Mouse (Mus musculus) ES-E14 (cell line): ENCODE data around the gene Retsat. TPM values are rescaled to one million over a fixed set of nuclear protein-coding genes. Genes with fewer than 3 reads are reported as not detected.

ENCODE experiments used
- DNase-seq: peaks from one replicate; pipeline ENCODE4 v3.0.0-alpha.2; 2013; ENCODE audit warnings: low read depth, low spot score
- H3K27ac ChIP-seq: 2 replicates; pipeline ENCODE4 v1.5.1; 2012; ENCODE audit warnings: low read depth, mild to moderate bottlenecking, low read length, moderate library complexity, mixed read lengths; ENCODE audit not compliant: poor library complexity, insufficient read depth, severe bottlenecking
- H3K36me3 ChIP-seq: 2 replicates; pipeline ENCODE4 v1.6.1; 2012; ENCODE audit warnings: mild to moderate bottlenecking, low read length, moderate library complexity, mixed read lengths; ENCODE audit not compliant: control insufficient read depth, poor library complexity, insufficient read depth, severe bottlenecking
- H3K4me1 ChIP-seq, 2 experiments: fragments of 150-350 bp in 1 of 2; sonication (generic) in 1 of 2; 2 replicates each; pipeline ENCODE4 v1.6.1; 2012; ENCODE audit warnings: low read length in 2 of 2, mild to moderate bottlenecking in 1 of 2, mixed read lengths in 1 of 2; ENCODE audit not compliant: control insufficient read depth in 2 of 2, insufficient read depth in 2 of 2, poor library complexity in 1 of 2
- H3K4me3 ChIP-seq, 2 experiments: fragments of 150-350 bp in 1 of 2; sonication (generic) in 1 of 2; 2 replicates each; pipeline ENCODE4 v1.5.1; 2012; ENCODE audit warnings: low read length in 2 of 2, low read depth in 1 of 2, mild to moderate bottlenecking in 1 of 2, mixed read lengths in 1 of 2; ENCODE audit not compliant: insufficient read depth in 1 of 2, poor library complexity in 1 of 2, severe bottlenecking in 1 of 2
- H3K9ac ChIP-seq: 2 replicates; pipeline ENCODE4 v1.6.1; 2012; ENCODE audit warnings: low read depth, mild to moderate bottlenecking, low read length, mixed read lengths; ENCODE audit not compliant: poor library complexity, insufficient read depth, severe bottlenecking
- H3K9me3 ChIP-seq: fragments of 150-350 bp; sonication (generic); 2 replicates; pipeline ENCODE4 v1.6.1; 2012; ENCODE audit warnings: low read depth, mild to moderate bottlenecking, low read length; ENCODE audit not compliant: control insufficient read depth, insufficient read depth
- CHD2 ChIP-seq: IDR thresholded peaks from 2 replicates; pipeline ENCODE4 v1.6.1; 2014; ENCODE audit warnings: mild to moderate bottlenecking, low read depth, low read length, inconsistent platforms
- HCFC1 ChIP-seq: IDR thresholded peaks from 2 replicates; pipeline ENCODE4 v1.6.1; 2012; ENCODE audit warnings: low read length, inconsistent platforms, borderline replicate concordance; ENCODE audit not compliant: insufficient read depth
- MAFK ChIP-seq: IDR thresholded peaks from 2 replicates; pipeline ENCODE4 v1.6.1; 2014; ENCODE audit warnings: mild to moderate bottlenecking, low read depth, low read length, inconsistent platforms; ENCODE audit not compliant: insufficient read depth
- ZC3H11A ChIP-seq: IDR thresholded peaks from 2 replicates; pipeline ENCODE4 v1.6.1; 2012; ENCODE audit warnings: low read depth, mild to moderate bottlenecking, inconsistent platforms, low read length, borderline replicate concordance
- ZNF384 ChIP-seq: IDR thresholded peaks from 2 replicates; pipeline ENCODE4 v1.6.1; 2012; ENCODE audit warnings: low read depth, low read length, inconsistent platforms
- in situ Hi-C, 2 experiments: fragments of 600-800 bp; cut with MboI; formaldehyde crosslinking; loops; one replicate each; pipeline ENCODE4 v1.15.1; 2025; ENCODE audit warnings: low sequenced_read_pairs in 2 of 2, inconsistent platforms in 1 of 2; ENCODE audit not compliant: unreplicated experiment in 2 of 2
- total RNA-seq: library from RNA; depleted of rRNA; stranded (reverse); fragments of 300-350 nt; gene quantifications from 2 replicates; pipeline ENCODE4 v1.2.3, GENCODE M21; 2012

Retsat gene
- total RNA-seq, 1 experiment, result 20.2 TPM

DNA sequence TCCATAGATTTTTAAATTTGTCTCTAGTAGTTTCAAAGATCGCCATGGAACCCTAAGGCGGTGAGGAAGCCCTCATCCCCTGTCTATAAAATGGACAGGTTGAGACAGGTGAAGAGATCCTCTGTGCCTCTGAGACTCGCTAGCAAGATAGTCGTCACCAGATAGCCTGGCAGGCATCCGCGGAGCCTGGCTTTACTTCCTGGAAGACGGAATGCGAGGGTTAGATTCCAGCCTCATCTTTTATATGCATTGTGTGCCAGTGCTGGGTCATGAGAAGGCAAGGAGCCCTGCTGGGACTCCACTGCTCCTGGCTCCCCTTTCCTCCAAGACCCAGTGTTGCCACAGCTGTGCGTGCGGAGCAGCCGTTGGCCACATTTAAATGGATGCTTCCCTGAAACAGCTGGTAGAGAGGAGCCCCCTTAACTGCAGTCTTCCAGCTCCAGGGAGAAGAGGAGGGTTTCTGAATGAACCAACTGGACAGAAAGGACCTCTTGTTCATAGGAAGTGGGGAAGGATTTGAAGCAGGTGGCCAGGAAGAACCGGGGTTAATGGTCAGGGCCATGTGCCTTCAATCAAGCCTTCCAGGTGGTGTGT lies 49.8 kb downstream of the Retsat start:
- Histone ChIP-seq H3K4me3 (no peak overlapping the region; a peak in 1 of 4 replicates), H3K27ac (no peak overlapping the region), H3K9ac (no peak overlapping the region), H3K36me3 (peaks cover 2% of the 10 kb centered on the region), H3K4me1 (peaks cover 7 to 8% of the 10 kb centered on the region in 2 experiments; a peak in 2 of 4 replicates), H3K9me3 (no peaks in the 10 kb centered on the region)
- TF ChIP-seq CHD2 (no peak), HCFC1 (no peak), ZC3H11A (no peak), ZNF384 (no peak), MAFK (no peak)
- DNase-seq, result no peak
- in situ Hi-C loops, result no loop called here

DNA sequence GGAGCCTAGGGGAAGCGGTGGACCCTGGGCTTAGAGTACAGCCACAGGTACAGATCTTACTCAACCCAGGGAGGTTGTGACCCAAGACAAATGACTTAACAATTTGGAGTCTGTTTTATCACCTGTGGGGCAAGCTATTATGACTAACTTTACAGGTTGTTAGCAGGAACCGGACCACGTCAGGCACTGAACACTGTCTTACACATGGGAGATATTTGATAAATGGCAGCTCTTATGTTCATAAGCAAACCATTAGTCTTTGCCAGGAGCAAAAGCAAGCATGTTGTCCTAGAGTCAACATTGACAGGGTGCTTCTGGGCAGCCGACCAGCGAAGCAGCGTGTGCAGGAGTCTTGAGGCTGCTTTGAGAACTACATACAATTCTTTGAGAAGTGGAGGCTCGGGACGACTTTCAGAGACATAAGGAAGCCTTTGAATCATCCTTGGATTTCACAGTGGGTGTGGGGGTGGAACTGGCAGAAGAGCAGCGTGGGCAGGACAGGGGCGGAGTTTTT lies 52.1 kb downstream of the Retsat start:
- DNase-seq, result no peak
- Histone ChIP-seq H3K36me3 (peaks cover 2% of the 10 kb centered on the region), H3K27ac (no peak overlapping the region), H3K4me3 (no peak overlapping the region), H3K9ac (no peak overlapping the region; the same call in 1 of the 2 replicates), H3K4me1 (peaks cover 7 to 8% of the 10 kb centered on the region in 2 experiments; a peak in 2 of 4 replicates), H3K9me3 (no peaks in the 10 kb centered on the region)
- TF ChIP-seq HCFC1 (no peak), CHD2 (no peak)
- in situ Hi-C loops, result no loop called here

DNA sequence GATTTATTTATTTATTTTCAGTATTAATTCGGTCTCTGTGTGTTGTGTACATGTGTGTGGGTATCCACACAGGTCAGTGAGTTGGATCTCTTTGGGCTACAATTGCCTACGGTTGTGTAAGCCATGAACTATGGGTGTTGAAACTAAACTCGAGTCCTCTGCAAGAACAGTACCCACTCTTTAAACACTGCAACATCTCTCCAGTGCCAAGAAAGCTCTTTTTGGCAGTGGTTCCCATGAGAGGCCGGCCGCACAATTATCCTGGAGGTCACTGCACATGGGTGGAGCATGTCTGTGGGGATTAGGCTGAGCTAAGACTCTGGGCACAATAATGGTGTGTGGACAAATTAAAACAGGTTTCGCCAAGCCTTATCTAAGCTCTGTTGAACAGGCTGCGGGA lies 55.1 kb downstream of the Retsat start:
- Histone ChIP-seq H3K4me3 (no peak overlapping the region), H3K9ac (no peak overlapping the region), H3K4me1 (peaks cover 8 to 9% of the 10 kb centered on the region in 2 experiments; a peak in 3 of 4 replicates), H3K27ac (no peak overlapping the region), H3K36me3 (no peaks in the 10 kb centered on the region), H3K9me3 (no peaks in the 10 kb centered on the region)
- in situ Hi-C loops, result no loop called here
- DNase-seq, result no peak
- TF ChIP-seq HCFC1 (no peak), ZNF384 (no peak), CHD2 (no peak), MAFK (no peak), ZC3H11A (no peak)

DNA sequence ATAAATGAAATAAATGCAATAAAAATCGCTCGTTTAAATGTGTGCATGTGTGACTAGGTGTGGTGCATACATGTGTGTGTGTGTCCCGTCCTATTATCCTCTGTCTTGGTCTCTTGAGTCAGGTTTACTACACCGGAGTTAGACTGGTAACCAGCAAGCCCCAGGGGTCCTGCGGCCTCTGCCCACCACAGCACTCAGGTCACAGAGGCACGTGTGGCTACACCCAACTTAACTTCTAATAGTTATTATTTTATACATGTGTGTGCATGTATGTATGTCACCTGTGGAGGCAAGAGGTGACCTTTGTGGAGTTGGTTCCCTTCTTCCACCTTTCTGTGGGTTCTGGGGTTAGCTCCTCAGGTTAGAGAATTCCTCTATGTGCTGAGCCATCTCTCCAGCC lies 56.1 kb downstream of the Retsat start:
- Histone ChIP-seq H3K9ac (no peak overlapping the region), H3K36me3 (no peaks in the 10 kb centered on the region), H3K4me1 (peaks cover 5 to 7% of the 10 kb centered on the region in 2 experiments; a peak in 3 of 4 replicates), H3K27ac (no peak overlapping the region), H3K9me3 (no peaks in the 10 kb centered on the region), H3K4me3 (no peak overlapping the region)
- in situ Hi-C loops, result no loop called here
- TF ChIP-seq MAFK, result no peak
- no peak for TF ChIP-seq ZC3H11A
- TF ChIP-seq HCFC1, result no peak
- no peak for TF ChIP-seq ZNF384
- TF ChIP-seq CHD2, result no peak
- DNase-seq, result no peak
